Mouse (Mus musculus) MEL (cell line): ENCODE measurements around the gene Srcap. TPM values are rescaled to one million over a fixed set of nuclear protein-coding genes. Genes with fewer than 3 reads are reported as not detected.

Source experiments
- DNase-seq: peaks from one replicate; pipeline ENCODE4 v3.0.0; 2011; ENCODE audit warnings: low read depth, low spot score
- H3K27ac ChIP-seq: 2 replicates; pipeline ENCODE4 v1.5.1; 2012; ENCODE audit warnings: low read depth, mild to moderate bottlenecking, control low read depth, low read length, moderate library complexity; ENCODE audit not compliant: control insufficient read depth
- H3K27me3 ChIP-seq, 2 experiments: fragments of 150-350 bp in 1 of 2; sonication (generic) in 1 of 2; 2 replicates each; pipeline ENCODE4 v1.6.1; 2012; ENCODE audit warnings: low read length in 2 of 2, mild to moderate bottlenecking in 2 of 2, improper control_type of control experiment in 1 of 2, moderate library complexity in 1 of 2; ENCODE audit not compliant: insufficient read depth in 2 of 2, control insufficient read depth in 1 of 2
- H3K36me3 ChIP-seq, 2 experiments: 2 replicates each; pipeline ENCODE4 v1.6.1; 2012 to 2014; ENCODE audit warnings: low read length in 2 of 2, improper control_type of control experiment in 1 of 2, inconsistent platforms in 1 of 2, mild to moderate bottlenecking in 1 of 2; ENCODE audit not compliant: insufficient read depth in 2 of 2, control insufficient read depth in 1 of 2
- H3K4me1 ChIP-seq, 2 experiments: fragments of 150-350 bp in 1 of 2; sonication (generic) in 1 of 2; 2 replicates each; pipeline ENCODE4 v1.6.1; 2012; ENCODE audit warnings: low read length in 2 of 2, improper control_type of control experiment in 1 of 2, mild to moderate bottlenecking in 1 of 2; ENCODE audit not compliant: insufficient read depth in 2 of 2, control insufficient read depth in 1 of 2
- H3K4me3 ChIP-seq, 2 experiments: fragments of 150-350 bp in 1 of 2; sonication (generic) in 1 of 2; 2 replicates each; pipeline ENCODE4 v1.5.1; 2012; ENCODE audit warnings: low read depth in 2 of 2, low read length in 2 of 2, mild to moderate bottlenecking in 2 of 2, moderate library complexity in 2 of 2, control low read depth in 1 of 2, improper control_type of control experiment in 1 of 2; ENCODE audit not compliant: control insufficient read depth in 1 of 2, insufficient read depth in 1 of 2
- H3K79me2 ChIP-seq: 2 replicates; pipeline ENCODE4 v1.6.1; 2012; ENCODE audit warnings: mild to moderate bottlenecking, low read length, moderate library complexity; ENCODE audit not compliant: control insufficient read depth, poor library complexity, insufficient read depth
- H3K9ac ChIP-seq: 2 replicates; pipeline ENCODE4 v1.6.1; 2012; ENCODE audit warnings: low read depth, mild to moderate bottlenecking, control low read depth, low read length, moderate library complexity; ENCODE audit not compliant: control insufficient read depth, poor library complexity, severe bottlenecking
- H3K9me3 ChIP-seq: fragments of 150-350 bp; sonication (generic); replicated peaks from 2 replicates; pipeline ENCODE4 v1.6.1; 2012; ENCODE audit warnings: mild to moderate bottlenecking, low read length, improper control_type of control experiment, moderate library complexity; ENCODE audit not compliant: insufficient read depth
- CHD1 ChIP-seq: IDR thresholded peaks from 2 replicates; pipeline ENCODE4 v1.6.1; 2012; ENCODE audit warnings: low read depth, mild to moderate bottlenecking, inconsistent platforms, low read length, improper control_type of control experiment
- ETS1 ChIP-seq: IDR thresholded peaks from 2 replicates; pipeline ENCODE4 v1.6.1; 2012; ENCODE audit warnings: low read depth, mild to moderate bottlenecking, inconsistent platforms, low read length, improper control_type of control experiment, moderate library complexity
- HCFC1 ChIP-seq: IDR thresholded peaks from 2 replicates; pipeline ENCODE4 v1.6.1; 2012; ENCODE audit warnings: low read depth, mild to moderate bottlenecking, inconsistent platforms, low read length, improper control_type of control experiment, moderate library complexity
- KAT2A ChIP-seq: conservative IDR thresholded peaks from 2 replicates; pipeline ENCODE4 v1.6.1; 2012; ENCODE audit warnings: low read depth, low read length, improper control_type of control experiment, inconsistent platforms
- MXI1 ChIP-seq: IDR thresholded peaks from 2 replicates; pipeline ENCODE4 v1.6.1; 2011; ENCODE audit warnings: mild to moderate bottlenecking, low read depth, low read length, improper control_type of control experiment
- NRF1 ChIP-seq: IDR thresholded peaks from 2 replicates; pipeline ENCODE4 v1.6.1; 2014; ENCODE audit warnings: low read depth, mild to moderate bottlenecking, inconsistent platforms, low read length, improper control_type of control experiment, moderate library complexity; ENCODE audit not compliant: poor library complexity, insufficient read depth, severe bottlenecking
- POLR2AphosphoS5 ChIP-seq: IDR thresholded peaks from 2 replicates; pipeline ENCODE4 v1.6.1; 2012; ENCODE audit warnings: low read depth, borderline replicate concordance, mild to moderate bottlenecking, inconsistent platforms, low read length, moderate library complexity, mixed read lengths
- RAD21 ChIP-seq: IDR thresholded peaks from 2 replicates; pipeline ENCODE4 v1.6.1; 2011; ENCODE audit warnings: mild to moderate bottlenecking, low read depth, low read length, improper control_type of control experiment
- USF1 ChIP-seq: IDR thresholded peaks from 2 replicates; pipeline ENCODE4 v1.6.1; 2014; ENCODE audit warnings: low read depth, mild to moderate bottlenecking, inconsistent platforms, low read length, improper control_type of control experiment, moderate library complexity
- USF2 ChIP-seq, 2 experiments: IDR thresholded peaks; 2 replicates each; pipeline ENCODE4 v1.6.1; 2011 to 2012; ENCODE audit warnings: improper control_type of control experiment in 2 of 2, low read length in 2 of 2, borderline replicate concordance in 1 of 2, inconsistent platforms in 1 of 2, low read depth in 1 of 2, mild to moderate bottlenecking in 1 of 2; ENCODE audit not compliant: insufficient read depth in 1 of 2
- polyA plus RNA-seq, 2 experiments: library from polyadenylated mRNA; stranded (reverse) in 1 of 2; unstranded in 1 of 2; fragments of >175 nt in 1 of 2; fragments of >200 nt in 1 of 2; gene quantifications; 2 replicates each; pipeline versions ENCODE4 v1.2.1 to v1.2.4; 2012; ENCODE audit warnings: low replicate concordance in 2 of 2, low read depth in 1 of 2; ENCODE audit not compliant: insufficient read length in 2 of 2, insufficient read depth in 1 of 2, missing spikeins in 1 of 2
- total RNA-seq: library from RNA; depleted of rRNA; stranded (reverse); fragments of 300-350 nt; gene quantifications from 2 replicates; pipeline ENCODE4 v1.2.3, GENCODE M21; 2012; rRNA removed

The Srcap gene
- total and polyA plus RNA-seq, 3 experiments, result 20.3 to 45.1 (median 34.3) TPM

- TF ChIP-seq CHD1 (no peak), RAD21 (no peak), MXI1 (no peak), KAT2A (no peak), USF1 (no peak), ETS1 (no peak), NRF1 (no peak), USF2 (IDR thresholded peaks at IDR 0.05; ENCODE audit: borderline replicate concordance in 1 of 2, insufficient read depth in 1 of 2, low read depth in 1 of 2, low read length in 2 of 2) (no peak), POLR2AphosphoS5 (no peak), HCFC1 (no peak)
- TF ChIP-seq, all 39 proteins: peak for 0
- no peaks in the 10 kb centered on the region; a peak in 1 of 4 replicates for H3K36me3 ChIP-seq
- no peaks in the 10 kb centered on the region for H3K9me3 ChIP-seq
- no peak overlapping the region for H3K4me3 ChIP-seq
- no peak for DNase-seq
- no peak overlapping the region for H3K9ac ChIP-seq
- no peak overlapping the region for H3K27ac ChIP-seq
- H3K27me3 ChIP-seq, result no peaks in the 10 kb centered on the region
- H3K79me2 ChIP-seq, result no peaks in the 10 kb centered on the region
- H3K4me1 ChIP-seq, result no peaks in the 10 kb centered on the region
These were observed 95.4 kb downstream of the Srcap start for GRCm38 (mm10) chr7:127607150-127607549.

Other genes starting within 250 kb of the Srcap start
- gene Sephs2, start 237.9 kb upstream of the Srcap start, total RNA-seq, result 177 and 182 TPM in 2 replicates
- 100 to 1,000 TPM in 1 of 2 experiments, not detected in 1; 109 TPM for gene Sephs2, start 237.9 kb upstream of the Srcap start, polyA plus RNA-seq
- 0.92 and 1.3 TPM in 2 replicates for gene Itgal, start 215.7 kb upstream of the Srcap start, total RNA-seq
- 1 to 10 TPM in 1 of 2 experiments, not detected in 1; 9.7 TPM for gene Itgal, start 215.7 kb upstream of the Srcap start, polyA plus RNA-seq
- 4.3 and 5.4 TPM in 2 replicates for gene Zfp768, start 166.4 kb upstream of the Srcap start, total RNA-seq
- 10 to 100 TPM in 1 of 2 experiments, not detected in 1; 12.0 TPM for gene Zfp768, start 166.4 kb upstream of the Srcap start, polyA plus RNA-seq
- gene Zfp747, start 135.9 kb upstream of the Srcap start, total RNA-seq, result 6.9 and 7.5 TPM in 2 replicates
- 1 to 10 TPM in 1 of 2 experiments, not detected in 1; 6.2 TPM for gene Zfp747, start 135.9 kb upstream of the Srcap start, polyA plus RNA-seq
- gene 9130019O22Rik, start 124.8 kb upstream of the Srcap start, total RNA-seq, result 1.4 and 2.1 TPM in 2 replicates
- gene 9130019O22Rik, start 124.8 kb upstream of the Srcap start, polyA plus RNA-seq, result 1 to 10 TPM in 1 of 2 experiments, not detected in 1; 1.5 TPM
- 2.3 and 2.5 TPM in 2 replicates for gene E430018J23Rik, start 118.4 kb upstream of the Srcap start, total RNA-seq
- gene E430018J23Rik, start 118.4 kb upstream of the Srcap start, polyA plus RNA-seq, result 1 to 10 TPM in 1 of 2 experiments, not detected in 1; 2.1 TPM
- 3.7 and 4.1 TPM in 2 replicates for gene Zfp764, start 105.2 kb upstream of the Srcap start, total RNA-seq
- 1 to 10 TPM in 1 of 2 experiments, not detected in 1; 3.1 TPM for gene Zfp764, start 105.2 kb upstream of the Srcap start, polyA plus RNA-seq
- 8.6 and 11.1 TPM in 2 replicates for gene Zfp688, start 89.9 kb upstream of the Srcap start, total RNA-seq
- 10 to 100 TPM in 1 of 2 experiments, not detected in 1; 18.1 TPM for gene Zfp688, start 89.9 kb upstream of the Srcap start, polyA plus RNA-seq
- 4.0 and 4.9 TPM in 2 replicates for gene Zfp689, start 62.8 kb upstream of the Srcap start, total RNA-seq
- gene Zfp689, start 62.8 kb upstream of the Srcap start, polyA plus RNA-seq, result 1 to 10 TPM in 1 of 2 experiments, not detected in 1; 7.2 TPM
- gene Prr14, start 52.4 kb upstream of the Srcap start, total RNA-seq, result 10.8 and 11.7 TPM in 2 replicates
- 10 to 100 TPM in 1 of 2 experiments, not detected in 1; 45.9 TPM for gene Prr14, start 52.4 kb upstream of the Srcap start, polyA plus RNA-seq
- gene Fbrs, start 32.8 kb upstream of the Srcap start, total RNA-seq, result 7.5 TPM in 2 replicates
- 10 to 100 TPM in 1 of 2 experiments, not detected in 1; 53.3 TPM for gene Fbrs, start 32.8 kb upstream of the Srcap start, polyA plus RNA-seq
- gene Gm42715, start 7.6 kb downstream of the Srcap start, total RNA-seq, result 9.0 and 12.0 TPM in 2 replicates
- gene Gm42715, start 7.6 kb downstream of the Srcap start, polyA plus RNA-seq, result 10 to 100 TPM in 1 of 2 experiments, not detected in 1; 25.4 TPM
- gene Tmem265, start 49.4 kb downstream of the Srcap start, total RNA-seq, result not detected in 2 replicates
- gene Tmem265, start 49.4 kb downstream of the Srcap start, polyA plus RNA-seq, result not detected
- 22.9 and 23.3 TPM in 2 replicates for gene Phkg2, start 61.4 kb downstream of the Srcap start, total RNA-seq
- gene Phkg2, start 61.4 kb downstream of the Srcap start, polyA plus RNA-seq, result 10 to 100 TPM in 1 of 2 experiments, not detected in 1; 70.8 TPM
- 3.6 and 6.9 TPM in 2 replicates for gene Ccdc189, start 76.6 kb downstream of the Srcap start, total RNA-seq
- gene Ccdc189, start 76.6 kb downstream of the Srcap start, polyA plus RNA-seq, result 1 to 10 TPM in 1 of 2 experiments, not detected in 1; 4.2 TPM
- 43.8 and 49.5 TPM in 2 replicates for gene Rnf40, start 76.8 kb downstream of the Srcap start, total RNA-seq
- 10 to 100 TPM in 1 of 2 experiments, not detected in 1; 75.1 TPM for gene Rnf40, start 76.8 kb downstream of the Srcap start, polyA plus RNA-seq
- gene Zfp629, start 103.8 kb downstream of the Srcap start, total RNA-seq, result 9.4 and 12.6 TPM in 2 replicates
- 10 to 100 TPM in 1 of 2 experiments, not detected in 1; 10.8 TPM for gene Zfp629, start 103.8 kb downstream of the Srcap start, polyA plus RNA-seq
- 54.9 and 72.4 TPM in 2 replicates for gene Bcl7c, start 196.9 kb downstream of the Srcap start, total RNA-seq
- 10 to 100 TPM in 1 of 2 experiments, not detected in 1; 98.4 TPM for gene Bcl7c, start 196.9 kb downstream of the Srcap start, polyA plus RNA-seq
- 1.9 and 2.8 TPM in 2 replicates for gene Ctf1, start 200.8 kb downstream of the Srcap start, total RNA-seq
- 1 to 10 TPM in 1 of 2 experiments, not detected in 1; 7.2 TPM for gene Ctf1, start 200.8 kb downstream of the Srcap start, polyA plus RNA-seq
- 0.36 and 0.39 TPM in 2 replicates for gene Ctf2, start 220.2 kb downstream of the Srcap start, total RNA-seq
- 1 to 10 TPM in 1 of 2 experiments, not detected in 1; 1.0 TPM for gene Ctf2, start 220.2 kb downstream of the Srcap start, polyA plus RNA-seq
- 37.7 and 46.7 TPM in 2 replicates for gene Fbxl19, start 232.6 kb downstream of the Srcap start, total RNA-seq
- gene Fbxl19, start 232.6 kb downstream of the Srcap start, polyA plus RNA-seq, result 10 to 100 TPM in 1 of 2 experiments, not detected in 1; 58.3 TPM